In the genomic region with DNA sequence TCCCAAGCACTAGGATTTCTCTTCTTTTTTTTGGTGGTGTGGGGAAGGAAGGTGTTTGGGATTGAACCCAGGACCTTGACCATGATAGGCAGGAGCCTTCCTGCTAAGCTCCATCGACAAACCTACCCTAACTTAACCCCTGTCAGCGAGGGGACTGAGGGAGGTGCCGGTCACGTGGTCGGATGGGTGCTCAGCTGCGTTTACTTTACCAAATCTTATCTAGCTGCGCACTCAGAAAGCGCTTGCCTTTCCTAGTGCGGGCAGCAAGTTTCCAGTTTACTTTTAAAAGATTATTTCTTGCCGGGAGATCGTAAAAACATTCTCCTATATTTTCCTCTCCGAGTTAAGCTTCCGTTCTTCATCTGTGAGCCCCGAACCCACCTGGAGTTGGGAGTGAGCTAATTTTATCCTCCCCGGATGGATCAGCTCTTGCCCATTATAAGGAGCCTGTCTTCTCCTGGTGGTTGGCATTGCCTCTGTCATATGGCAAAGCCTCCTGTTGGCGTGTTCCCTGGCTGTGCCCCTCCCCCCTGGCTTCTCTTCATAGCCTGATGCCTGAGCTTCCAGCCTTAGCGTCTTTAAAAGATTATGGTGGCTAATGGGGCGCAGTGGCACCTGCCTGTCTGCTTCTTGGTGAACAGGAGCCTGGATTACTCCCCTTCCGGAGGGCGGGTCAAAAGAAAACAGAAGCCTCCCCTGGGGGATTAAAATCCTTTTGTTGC, we compare ENCODE assay signal across 8 mouse cellular contexts. TPM values are rescaled to one million over a fixed set of nuclear protein-coding genes. Genes with fewer than 3 reads are reported as not detected.
DNase-seq lines count a peak whose midpoint lies in the region; ATAC-seq and TF ChIP-seq lines count a peak whose summit lies in the region.

No protein-coding gene starts in this region.

- H3K4me1 ChIP-seq in embryonic facial prominence, embryonic 13.5 days: peaks cover 9% of the 10 kb centered on the region
- peaks cover 5% of the 10 kb centered on the region for H3K4me1 ChIP-seq in intestine, embryonic 14.5 days (replicated peaks; ENCODE audit: control insufficient read depth, insufficient read depth, low read length)

- no peak overlapping the region for H3K27ac ChIP-seq in left cerebral cortex, adult 2 months
- no peak overlapping the region for H3K27ac ChIP-seq in embryonic facial prominence, embryonic 13.5 days
- H3K27ac ChIP-seq in intestine, embryonic 14.5 days (ENCODE audit: low read depth): no peak overlapping the region

- 0 out of 2 replicates have a peak overlapping the region, but pooled peaks have one; percentile 12 for H3K9ac ChIP-seq in embryonic facial prominence, embryonic 13.5 days
- no peak overlapping the region for H3K9ac ChIP-seq in intestine, embryonic 14.5 days (ENCODE audit: low read length)

- TF ChIP-seq CTCF in left cerebral cortex, adult 2 months (IDR thresholded peaks at IDR 0.05): no peak; the same call in none of the 2 replicates

- H3K4me2 ChIP-seq in embryonic facial prominence, embryonic 13.5 days: peak overlapping the region; percentile 46
- peak overlapping the region; percentile 42 for H3K4me2 ChIP-seq in intestine, embryonic 14.5 days (ENCODE audit: low read length)

- H3K4me3 ChIP-seq in left cerebral cortex, adult 2 months: peak overlapping the region; percentile 30
- no peak overlapping the region for H3K4me3 ChIP-seq in embryonic facial prominence, embryonic 13.5 days
- H3K4me3 ChIP-seq in intestine, embryonic 14.5 days (ENCODE audit: low read depth, low read length): no peak overlapping the region

- H3K9me3 ChIP-seq in embryonic facial prominence, embryonic 13.5 days: no peaks in the 10 kb centered on the region
- no peaks in the 10 kb centered on the region for H3K9me3 ChIP-seq in intestine, embryonic 14.5 days (ENCODE audit: control insufficient read depth, low read length)

- no peaks in the 10 kb centered on the region for H3K36me3 ChIP-seq in embryonic facial prominence, embryonic 13.5 days
- H3K36me3 ChIP-seq in intestine, embryonic 14.5 days (ENCODE audit: control insufficient read depth, insufficient read depth, low read length): no peaks in the 10 kb centered on the region

- WGBS in embryonic facial prominence, embryonic 13.5 days: 28% methylated on average over 20 of the region's 20 CpGs
- 18% methylated on average over 20 of the region's 20 CpGs for WGBS in intestine, embryonic 14.5 days

- H3K27me3 ChIP-seq in embryonic facial prominence, embryonic 13.5 days: no peaks in the 10 kb centered on the region
- H3K27me3 ChIP-seq in intestine, embryonic 14.5 days (replicated peaks; ENCODE audit: control insufficient read depth, insufficient read depth, low read length): no peaks in the 10 kb centered on the region

- intact Hi-C loops in left cerebral cortex, adult 2 months (cut with DNase I): no loop called here

- DNase-seq in left cerebral cortex, adult 2 months (ENCODE audit: extremely low spot score in 1 of 2, low spot score in 2 of 2): no peak
- DNase-seq in left cerebral cortex, adult 8-10 months (ENCODE audit: low spot score in 2 of 2): no peak
- DNase-seq in R1 (ENCODE audit: low read depth, low spot score): peak; percentile 83
- no peak for DNase-seq in intestine, embryonic 14.5 days (ENCODE audit: low spot score)
- no peak for DNase-seq in spleen, postnatal 14 days (ENCODE audit: low spot score in 2 of 2)
- no peak for DNase-seq in urinary bladder, postnatal 10 days (ENCODE audit: low spot score)

- no peak for ATAC-seq in embryonic facial prominence, embryonic 13.5 days (ENCODE audit: insufficient number of reproducible peaks, insufficient read depth, low FRiP score, low TSS enrichment, low read depth)
- ATAC-seq in intestine, embryonic 14.5 days (replicated peaks; ENCODE audit: low FRiP score, low TSS enrichment, low read depth): 0 out of 2 replicates have a peak, but pooled peaks have one; percentile 23
- ATAC-seq in megakaryocyte-erythroid progenitor cell, adult 5-6 weeks (replicated peaks; ENCODE audit: low FRiP score, low TSS enrichment, poor library complexity, severe bottlenecking): peak; percentile 59

RNA-seq across cellular contexts. Expression of a gene that starts 17.7 kb away (rescaled TPM):
- 10 to 100 TPM; 38.0 to 40.7 TPM for total RNA-seq in left cerebral cortex, adult 2 months (2021)
- total RNA-seq in left cerebral cortex, adult 8-10 months (2022): 10 to 100 TPM; 30.7 to 33.6 (median 33.2) TPM
- 10.9 and 11.0 TPM in 2 replicates for polyA plus RNA-seq in embryonic facial prominence, embryonic 13.5 days (2015; fragmentation: Nextera tagmentation; extraction: Ambion mirVana)
- 10.3 and 10.6 TPM in 2 replicates for polyA plus RNA-seq in intestine, embryonic 14.5 days (2014; fragmentation: Nextera tagmentation; extraction: Ambion mirVana)
- total RNA-seq in megakaryocyte-erythroid progenitor cell, adult 5-6 weeks (2014; fragmentation: Nextera tagmentation): 24.9 and 31.5 TPM in 2 replicates
- 8.2 and 10.0 TPM in 2 replicates for total RNA-seq in megakaryocyte-erythroid progenitor cell, adult 5-6 weeks (2017)

RNA-seq across cellular contexts. Expression of a gene that starts 35.2 kb away (rescaled TPM):
- total RNA-seq in left cerebral cortex, adult 2 months (2021): 1 to 10 TPM; 5.3 to 6.8 TPM
- total RNA-seq in left cerebral cortex, adult 8-10 months (2022): 10 to 100 TPM in 1 of 4 experiments, 1 to 10 TPM in 3; 4.5 to 10.5 (median 6.9) TPM
- 12.8 and 13.8 TPM in 2 replicates for polyA plus RNA-seq in embryonic facial prominence, embryonic 13.5 days (2015; fragmentation: Nextera tagmentation; extraction: Ambion mirVana)
- polyA plus RNA-seq in intestine, embryonic 14.5 days (2014; fragmentation: Nextera tagmentation; extraction: Ambion mirVana): 8.0 and 10.1 TPM in 2 replicates
- total RNA-seq in megakaryocyte-erythroid progenitor cell, adult 5-6 weeks (2014; fragmentation: Nextera tagmentation): 12.5 and 23.2 TPM in 2 replicates
- 1.8 and 17.9 TPM in 2 replicates for total RNA-seq in megakaryocyte-erythroid progenitor cell, adult 5-6 weeks (2017)

RNA-seq across cellular contexts. Expression of a gene that starts 51.7 kb away (rescaled TPM):
- 100 to 1,000 TPM; 152 to 157 TPM for total RNA-seq in left cerebral cortex, adult 2 months (2021)
- 100 to 1,000 TPM; 158 to 168 (median 165) TPM for total RNA-seq in left cerebral cortex, adult 8-10 months (2022)
- polyA plus RNA-seq in embryonic facial prominence, embryonic 13.5 days (2015; fragmentation: Nextera tagmentation; extraction: Ambion mirVana): 25.3 and 28.7 TPM in 2 replicates
- 17.4 and 18.8 TPM in 2 replicates for polyA plus RNA-seq in intestine, embryonic 14.5 days (2014; fragmentation: Nextera tagmentation; extraction: Ambion mirVana)
- 20.3 and 33.2 TPM in 2 replicates for total RNA-seq in megakaryocyte-erythroid progenitor cell, adult 5-6 weeks (2014; fragmentation: Nextera tagmentation)
- total RNA-seq in megakaryocyte-erythroid progenitor cell, adult 5-6 weeks (2017): 10.8 and 19.4 TPM in 2 replicates

Comparison
In these comparisons a context has a peak if more than half of its experiments do, and no peak if none do; other contexts are left out.
1. RNA of a gene that starts 51.7 kb away (total RNA-seq): 158 to 168 TPM in left cerebral cortex, adult 8-10 months and 152 to 157 TPM in left cerebral cortex, adult 2 months; 10.8 to 33.2 TPM in megakaryocyte-erythroid progenitor cell, adult 5-6 weeks; every median in the first group is over 4 times any median in the second.